Mouse (Mus musculus): Measurements from ENCODE around the gene Abcf2. TPM values are rescaled to one million over a fixed set of nuclear protein-coding genes. Genes with fewer than 3 reads are reported as not detected.

The Abcf2 gene
- total RNA-seq (2014; rRNA removed), result 25.0 and 25.9 TPM in 2 replicates
- 27.1 and 31.9 TPM in 2 replicates for polyA plus RNA-seq (2012; rRNA removed)

GRCm38 (mm10) chr5:24577183-24577929, at the start of gene Abcf2:
TSS of gene Abcf2 (minus strand) at chr5:24577467.
- Histone ChIP-seq H3K9ac (ENCODE audit: low read depth, low read length) (peak within 1 kb of the TSS; percentile 79), H3K27me3 (ENCODE audit: control insufficient read depth, insufficient read depth, low read length) (no peaks in the 10 kb centered on the region), H3K79me2 (ENCODE audit: control insufficient read depth, insufficient read depth, low read length) (peaks cover 8% of the 10 kb centered on the region; the same call in 1 of the 2 replicates), H3K27ac (replicated peaks; ENCODE audit: insufficient read depth, low read depth, low read length) (peak within 1 kb of the TSS; percentile 74), H3K4me1 (ENCODE audit: control insufficient read depth, insufficient read depth, low read length) (peaks cover 6% of the 10 kb centered on the region), H3K36me3 (ENCODE audit: control insufficient read depth, insufficient read depth, low read length) (peaks cover 19% of the 10 kb centered on the region), H3K4me3 (ENCODE audit: insufficient read depth, low read depth, low read length) (peak within 1 kb of the TSS; percentile 81)
- DNase-seq (ENCODE audit: extremely low read depth, low read depth, low spot score), result peak; percentile 100
- TF ChIP-seq POLR2A (IDR thresholded peaks at IDR 0.05; ENCODE audit: extremely low read depth, insufficient read depth, low read length) (peak; percentile 79), CTCF (IDR thresholded peaks at IDR 0.05; ENCODE audit: low read depth, low read length) (no peak)
- under 1% methylated on average over 48 of the region's 48 CpGs for WGBS

GRCm38 (mm10) chr5:24624822-24625120, 47.5 kb upstream of the Abcf2 start:
- Histone ChIP-seq H3K9ac (ENCODE audit: low read depth, low read length) (no peak overlapping the region), H3K4me1 (ENCODE audit: control insufficient read depth, insufficient read depth, low read length) (no peaks in the 10 kb centered on the region), H3K27ac (replicated peaks; ENCODE audit: insufficient read depth, low read depth, low read length) (no peak overlapping the region), H3K4me3 (ENCODE audit: insufficient read depth, low read depth, low read length) (no peak overlapping the region), H3K36me3 (ENCODE audit: control insufficient read depth, insufficient read depth, low read length) (no peaks in the 10 kb centered on the region), H3K79me2 (ENCODE audit: control insufficient read depth, insufficient read depth, low read length) (no peaks in the 10 kb centered on the region), H3K27me3 (ENCODE audit: control insufficient read depth, insufficient read depth, low read length) (peaks cover 11% of the 10 kb centered on the region)
- TF ChIP-seq CTCF (IDR thresholded peaks at IDR 0.05; ENCODE audit: low read depth, low read length), result no peak
- no peak for TF ChIP-seq POLR2A (IDR thresholded peaks at IDR 0.05; ENCODE audit: extremely low read depth, insufficient read depth, low read length)
- WGBS, result 26% methylated on average over 4 of the region's 4 CpGs
- DNase-seq (ENCODE audit: extremely low read depth, low read depth, low spot score), result peak; percentile 9

- Histone ChIP-seq H3K9ac (ENCODE audit: low read depth, low read length) (peak within 1 kb of the TSS; percentile 33; the same call in 1 of the 2 replicates), H3K27ac (replicated peaks; ENCODE audit: insufficient read depth, low read depth, low read length) (no peak within 1 kb of the TSS), H3K4me1 (ENCODE audit: control insufficient read depth, insufficient read depth, low read length) (no peaks in the 10 kb centered on the region), H3K4me3 (ENCODE audit: insufficient read depth, low read depth, low read length) (peak within 1 kb of the TSS; percentile 47), H3K79me2 (ENCODE audit: control insufficient read depth, insufficient read depth, low read length) (no peaks in the 10 kb centered on the region), H3K36me3 (ENCODE audit: control insufficient read depth, insufficient read depth, low read length) (no peaks in the 10 kb centered on the region), H3K27me3 (ENCODE audit: control insufficient read depth, insufficient read depth, low read length) (peaks cover 11% of the 10 kb centered on the region)
- 6% methylated on average over 37 of the region's 37 CpGs for WGBS
- DNase-seq (ENCODE audit: extremely low read depth, low read depth, low spot score), result no peak
- no peak for TF ChIP-seq POLR2A (IDR thresholded peaks at IDR 0.05; ENCODE audit: extremely low read depth, insufficient read depth, low read length)
- no peak for TF ChIP-seq CTCF (IDR thresholded peaks at IDR 0.05; ENCODE audit: low read depth, low read length)
Observed at GRCm38 (mm10) chr5:24623986-24624821, 46.9 kb upstream of the Abcf2 start, which contains the start of gene Smarcd3. TSS of gene Smarcd3 (minus strand) at chr5:24624411.

- 43% methylated on average over 8 of the region's 8 CpGs for WGBS
- H3K4me1 ChIP-seq (ENCODE audit: control insufficient read depth, insufficient read depth, low read length), result no peaks in the 10 kb centered on the region
Observed at GRCm38 (mm10) chr5:24623041-24623985, 46.0 kb upstream of the Abcf2 start.

GRCm38 (mm10) chr5:24622386-24623040, 45.2 kb upstream of the Abcf2 start:
- no peak for TF ChIP-seq CTCF (IDR thresholded peaks at IDR 0.05; ENCODE audit: low read depth, low read length)
- no peak for TF ChIP-seq POLR2A (IDR thresholded peaks at IDR 0.05; ENCODE audit: extremely low read depth, insufficient read depth, low read length)
- Histone ChIP-seq H3K27ac (replicated peaks; ENCODE audit: insufficient read depth, low read depth, low read length) (no peak overlapping the region), H3K79me2 (ENCODE audit: control insufficient read depth, insufficient read depth, low read length) (no peaks in the 10 kb centered on the region), H3K36me3 (ENCODE audit: control insufficient read depth, insufficient read depth, low read length) (no peaks in the 10 kb centered on the region), H3K27me3 (ENCODE audit: control insufficient read depth, insufficient read depth, low read length) (peaks cover 11% of the 10 kb centered on the region), H3K4me1 (ENCODE audit: control insufficient read depth, insufficient read depth, low read length) (no peaks in the 10 kb centered on the region), H3K9ac (ENCODE audit: low read depth, low read length) (no peak overlapping the region), H3K4me3 (ENCODE audit: insufficient read depth, low read depth, low read length) (no peak overlapping the region)
- no peak for DNase-seq (ENCODE audit: extremely low read depth, low read depth, low spot score)
- 75% methylated on average over 7 of the region's 7 CpGs for WGBS

More at GRCm38 (mm10) chr5:24623041-24623985, 46.0 kb upstream of the Abcf2 start:
- H3K27me3 ChIP-seq (ENCODE audit: control insufficient read depth, insufficient read depth, low read length), result peaks cover 11% of the 10 kb centered on the region
- no peak for DNase-seq (ENCODE audit: extremely low read depth, low read depth, low spot score)
- H3K4me3 ChIP-seq (ENCODE audit: insufficient read depth, low read depth, low read length), result no peak overlapping the region
- H3K27ac ChIP-seq (replicated peaks; ENCODE audit: insufficient read depth, low read depth, low read length), result no peak overlapping the region
- no peaks in the 10 kb centered on the region for H3K79me2 ChIP-seq (ENCODE audit: control insufficient read depth, insufficient read depth, low read length)
- H3K9ac ChIP-seq (ENCODE audit: low read depth, low read length), result no peak overlapping the region
- TF ChIP-seq CTCF (IDR thresholded peaks at IDR 0.05; ENCODE audit: low read depth, low read length), result no peak
- no peak for TF ChIP-seq POLR2A (IDR thresholded peaks at IDR 0.05; ENCODE audit: extremely low read depth, insufficient read depth, low read length)
- no peaks in the 10 kb centered on the region for H3K36me3 ChIP-seq (ENCODE audit: control insufficient read depth, insufficient read depth, low read length)
